Mouse (Mus musculus) megakaryocyte-erythroid progenitor cell, adult 5-6 weeks (primary cell): ENCODE measurements around the gene Ccdc160. TPM values are rescaled to one million over a fixed set of nuclear protein-coding genes. Genes with fewer than 3 reads are reported as not detected.

Experiments
- ATAC-seq: replicated peaks from 2 replicates; pipeline ENCODE4 v1.8.0; 2016; ENCODE audit warnings: mild to moderate bottlenecking, inconsistent platforms; ENCODE audit not compliant: severe bottlenecking, poor library complexity, low FRiP score, low TSS enrichment
- total RNA-seq, 2 experiments: library from RNA; stranded (forward) in 1 of 2; stranded (reverse) in 1 of 2; fragments of 200-1000, 215-1000 nt in 1 of 2; fragments of >200 nt in 1 of 2; fragmentation: Nextera tagmentation in 1 of 2; gene quantifications; 2 replicates each; pipeline ENCODE4 v1.2.3; 2014 to 2017

Ccdc160 gene
- total RNA-seq, 2 experiments from 2014 or later: not detected

- no peak for ATAC-seq
Measured at GRCm38 (mm10) chrX:52799566-52799965, 8.6 kb downstream of the Ccdc160 start.

GRCm38 (mm10) chrX:52819338-52819737 is 28.3 kb downstream of the Ccdc160 start:
- ATAC-seq: no peak

Other genes with a start within 250 kb of the Ccdc160 start
- gene Gpc3, start 177.2 kb upstream of the Ccdc160 start, total RNA-seq (2014; fragmentation: Nextera tagmentation): not detected in 2 replicates
- gene Gpc3, start 177.2 kb upstream of the Ccdc160 start, total RNA-seq (2017): not detected in 2 replicates
- 32.8 and 47.3 TPM in 2 replicates for gene Phf6, start 121.1 kb downstream of the Ccdc160 start, total RNA-seq (2014; fragmentation: Nextera tagmentation)
- 54.3 and 58.1 TPM in 2 replicates for gene Phf6, start 121.1 kb downstream of the Ccdc160 start, total RNA-seq (2017)
- gene Hprt, start 196.9 kb downstream of the Ccdc160 start, total RNA-seq (2014; fragmentation: Nextera tagmentation): 191 and 245 TPM in 2 replicates
- 376 and 396 TPM in 2 replicates for gene Hprt, start 196.9 kb downstream of the Ccdc160 start, total RNA-seq (2017)